Mouse (Mus musculus): Measurements from ENCODE around the gene Eps15l1. TPM values are rescaled to one million over a fixed set of nuclear protein-coding genes. Genes with fewer than 3 reads are reported as not detected.

Eps15l1 gene
- polyA plus RNA-seq, 1 experiment from 2014 or later: 60.5 TPM

GRCm38 (mm10) chr8:72310849-72311506 lies 110.3 kb downstream of the Eps15l1 start:
- H3K27ac ChIP-seq: no peak overlapping the region
- DNase-seq (ENCODE audit: low spot score) (peak; percentile 48), ATAC-seq (ENCODE audit: low FRiP score) (peak; percentile 54; the same call in 1 of the 2 replicates)
- 47% methylated on average over 8 of the region's 8 CpGs for WGBS
- no peaks in the 10 kb centered on the region for H3K4me1 ChIP-seq (replicated peaks; ENCODE audit: control insufficient read depth, insufficient read depth, low read length)
- H3K9ac ChIP-seq: no peak overlapping the region
- H3K27me3 ChIP-seq (ENCODE audit: control insufficient read depth, insufficient read depth, low read length): no peaks in the 10 kb centered on the region
- no peak overlapping the region for H3K4me2 ChIP-seq (replicated peaks)
- no peaks in the 10 kb centered on the region for H3K9me3 ChIP-seq (ENCODE audit: control insufficient read depth, low read length)
- no peak overlapping the region for H3K4me3 ChIP-seq (replicated peaks; ENCODE audit: low read length)
- H3K36me3 ChIP-seq (replicated peaks; ENCODE audit: control insufficient read depth, insufficient read depth): no peaks in the 10 kb centered on the region

GRCm38 (mm10) chr8:72308276-72308675 lies 113.0 kb downstream of the Eps15l1 start:
- 37% methylated on average over 6 of the region's 6 CpGs for WGBS
- no peak for ATAC-seq (ENCODE audit: low FRiP score)
- no peak overlapping the region for H3K27ac ChIP-seq
- DNase-seq (ENCODE audit: low spot score): no peak
- H3K9me3 ChIP-seq (ENCODE audit: control insufficient read depth, low read length): no peaks in the 10 kb centered on the region
- H3K27me3 ChIP-seq (ENCODE audit: control insufficient read depth, insufficient read depth, low read length): no peaks in the 10 kb centered on the region
- no peaks in the 10 kb centered on the region for H3K4me1 ChIP-seq (replicated peaks; ENCODE audit: control insufficient read depth, insufficient read depth, low read length)
- H3K9ac ChIP-seq: no peak overlapping the region
- no peaks in the 10 kb centered on the region for H3K36me3 ChIP-seq (replicated peaks; ENCODE audit: control insufficient read depth, insufficient read depth)
- no peak overlapping the region for H3K4me3 ChIP-seq (replicated peaks; ENCODE audit: low read length)
- no peak overlapping the region for H3K4me2 ChIP-seq (replicated peaks)

- Histone ChIP-seq H3K4me1 (replicated peaks; ENCODE audit: control insufficient read depth, insufficient read depth, low read length) (no peaks in the 10 kb centered on the region), H3K9ac (no peak overlapping the region), H3K27me3 (ENCODE audit: control insufficient read depth, insufficient read depth, low read length) (no peaks in the 10 kb centered on the region), H3K4me2 (replicated peaks) (no peak overlapping the region), H3K9me3 (ENCODE audit: control insufficient read depth, low read length) (no peaks in the 10 kb centered on the region), H3K27ac (no peak overlapping the region), H3K36me3 (replicated peaks; ENCODE audit: control insufficient read depth, insufficient read depth) (no peaks in the 10 kb centered on the region), H3K4me3 (replicated peaks; ENCODE audit: low read length) (no peak overlapping the region)
- ATAC-seq (ENCODE audit: low FRiP score) (no peak), DNase-seq (ENCODE audit: low spot score) (no peak)
- WGBS: 92% methylated on average over 5 of the region's 5 CpGs
Observed at GRCm38 (mm10) chr8:72306913-72307312, 114.3 kb downstream of the Eps15l1 start.

DNA sequence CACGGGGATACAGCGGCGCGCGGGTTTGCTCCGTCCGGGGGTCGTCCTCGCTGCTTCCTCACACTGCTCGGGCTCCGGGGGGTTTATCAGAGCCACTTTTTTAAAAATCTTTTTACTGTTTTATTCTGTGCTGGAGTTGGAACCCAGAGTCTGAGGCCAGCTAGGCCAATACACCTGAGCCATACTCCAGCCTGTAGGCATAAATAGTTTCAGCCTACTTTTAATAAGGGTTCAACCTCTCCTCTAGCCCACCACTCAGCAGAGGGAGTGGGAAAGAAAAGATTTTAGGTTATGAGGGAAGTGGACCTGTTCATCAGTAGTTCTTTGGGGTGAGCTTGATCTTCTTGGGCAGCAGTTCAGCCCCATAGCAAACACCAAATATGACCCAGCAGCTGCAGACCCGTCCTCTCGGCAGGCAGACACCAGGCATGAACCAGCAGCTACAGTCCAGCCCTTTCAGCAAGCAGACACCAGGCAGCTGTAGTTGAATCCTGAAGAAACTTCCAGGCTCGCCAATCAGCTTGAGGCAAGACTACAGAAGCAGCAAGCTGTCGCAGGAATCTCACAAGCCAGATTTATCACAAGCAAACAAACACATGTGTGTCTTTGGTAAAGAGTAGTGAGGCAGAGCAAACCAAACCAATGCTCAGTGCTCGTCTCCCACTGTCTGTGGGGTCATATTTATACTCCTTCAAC lies 115.9 kb downstream of the Eps15l1 start, which contains the start of gene Gm10282:
Gene Gm10282 (minus strand): TSS at position 51 of the 696 bp plus-strand sequence.
- ATAC-seq (ENCODE audit: low FRiP score): no peak
- H3K27ac ChIP-seq: no peak within 1 kb of the TSS
- no peak within 1 kb of the TSS for H3K4me3 ChIP-seq (replicated peaks; ENCODE audit: low read length)
- H3K4me2 ChIP-seq (replicated peaks): no peak within 1 kb of the TSS
- no peaks in the 10 kb centered on the region for H3K36me3 ChIP-seq (replicated peaks; ENCODE audit: control insufficient read depth, insufficient read depth)
- H3K27me3 ChIP-seq (ENCODE audit: control insufficient read depth, insufficient read depth, low read length): no peaks in the 10 kb centered on the region
- H3K4me1 ChIP-seq (replicated peaks; ENCODE audit: control insufficient read depth, insufficient read depth, low read length): no peaks in the 10 kb centered on the region
- DNase-seq (ENCODE audit: low spot score): no peak
- 80% methylated on average over 11 of the region's 16 CpGs for WGBS
- H3K9ac ChIP-seq: no peak within 1 kb of the TSS
- no peaks in the 10 kb centered on the region for H3K9me3 ChIP-seq (ENCODE audit: control insufficient read depth, low read length)

DNA sequence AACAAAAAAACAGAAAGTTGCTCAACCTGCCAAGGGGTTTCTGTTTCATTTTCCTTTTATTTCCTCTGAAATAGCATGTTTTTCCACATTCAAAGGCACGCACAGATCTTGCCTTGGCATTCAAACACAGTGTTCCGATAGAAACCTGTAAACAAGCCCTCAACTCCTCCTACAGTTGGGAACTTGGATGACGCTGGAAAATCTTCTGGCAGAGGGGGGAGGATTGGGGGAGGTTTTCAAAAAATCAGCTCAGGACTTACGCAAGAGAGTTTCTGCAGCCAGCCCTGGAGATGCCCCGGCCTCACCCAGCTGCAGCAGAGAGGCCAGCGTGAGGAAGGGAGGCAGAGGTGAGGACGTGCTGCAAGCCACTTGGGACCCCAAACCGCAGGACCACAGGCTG lies 117.6 kb downstream of the Eps15l1 start:
- H3K4me2 ChIP-seq (replicated peaks): no peak overlapping the region
- no peak overlapping the region for H3K9ac ChIP-seq
- ATAC-seq (ENCODE audit: low FRiP score) (no peak), DNase-seq (ENCODE audit: low spot score) (no peak)
- H3K4me3 ChIP-seq (replicated peaks; ENCODE audit: low read length): no peak overlapping the region
- 78% methylated on average over 8 of the region's 8 CpGs for WGBS
- no peaks in the 10 kb centered on the region for H3K36me3 ChIP-seq (replicated peaks; ENCODE audit: control insufficient read depth, insufficient read depth)
- H3K4me1 ChIP-seq (replicated peaks; ENCODE audit: control insufficient read depth, insufficient read depth, low read length): no peaks in the 10 kb centered on the region
- no peaks in the 10 kb centered on the region for H3K9me3 ChIP-seq (ENCODE audit: control insufficient read depth, low read length)
- no peaks in the 10 kb centered on the region for H3K27me3 ChIP-seq (ENCODE audit: control insufficient read depth, insufficient read depth, low read length)
- no peak overlapping the region for H3K27ac ChIP-seq

DNA sequence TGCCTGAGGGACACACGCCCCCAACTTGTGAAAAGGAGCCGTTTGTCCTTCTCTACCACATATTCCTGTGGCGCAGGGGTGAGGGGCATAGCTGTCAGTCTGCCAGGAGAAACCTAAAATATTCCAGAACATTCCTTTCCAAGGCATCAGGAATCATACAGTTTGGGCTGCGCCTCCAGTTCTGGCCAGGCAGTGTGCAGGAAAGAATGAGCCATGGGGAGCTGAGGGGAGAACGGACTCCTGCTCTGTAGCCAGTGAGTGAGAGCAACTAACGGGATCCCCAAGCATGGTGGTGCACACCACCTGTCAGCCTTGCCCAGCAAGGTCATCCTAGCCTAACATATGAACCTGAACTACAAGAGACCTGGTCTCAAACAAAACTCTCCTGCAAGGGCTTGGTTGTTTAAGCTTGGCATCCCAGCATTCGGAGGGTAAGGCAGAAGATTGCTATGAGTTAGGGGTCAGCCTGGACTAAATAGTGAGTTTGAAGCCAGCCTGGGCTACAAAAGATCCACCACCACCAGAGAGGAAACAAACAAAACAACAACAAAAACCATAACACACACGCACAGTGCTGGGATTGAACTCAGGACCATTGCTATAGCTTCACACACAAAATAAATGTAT lies 118.2 kb downstream of the Eps15l1 start:
- H3K27ac ChIP-seq: no peak overlapping the region
- H3K4me3 ChIP-seq (replicated peaks; ENCODE audit: low read length): no peak overlapping the region
- no peaks in the 10 kb centered on the region for H3K27me3 ChIP-seq (ENCODE audit: control insufficient read depth, insufficient read depth, low read length)
- DNase-seq (ENCODE audit: low spot score): no peak
- no peak overlapping the region for H3K4me2 ChIP-seq (replicated peaks)
- no peak for ATAC-seq (ENCODE audit: low FRiP score)
- H3K9ac ChIP-seq: no peak overlapping the region
- no peaks in the 10 kb centered on the region for H3K9me3 ChIP-seq (ENCODE audit: control insufficient read depth, low read length)
- no peaks in the 10 kb centered on the region for H3K36me3 ChIP-seq (replicated peaks; ENCODE audit: control insufficient read depth, insufficient read depth)
- 80% methylated on average over 8 of the region's 8 CpGs for WGBS
- H3K4me1 ChIP-seq (replicated peaks; ENCODE audit: control insufficient read depth, insufficient read depth, low read length): no peaks in the 10 kb centered on the region

GRCm38 (mm10) chr8:72301497-72301896 lies 119.8 kb downstream of the Eps15l1 start:
- 89% methylated on average over 5 of the region's 5 CpGs for WGBS
- H3K27ac ChIP-seq: no peak overlapping the region
- no peak overlapping the region for H3K4me3 ChIP-seq (replicated peaks; ENCODE audit: low read length)

GRCm38 (mm10) chr8:72300654-72301400 lies 120.4 kb downstream of the Eps15l1 start:
- Histone ChIP-seq H3K9ac (no peak overlapping the region), H3K4me1 (replicated peaks; ENCODE audit: control insufficient read depth, insufficient read depth, low read length) (no peaks in the 10 kb centered on the region), H3K4me3 (replicated peaks; ENCODE audit: low read length) (no peak overlapping the region), H3K27me3 (ENCODE audit: control insufficient read depth, insufficient read depth, low read length) (no peaks in the 10 kb centered on the region), H3K27ac (no peak overlapping the region), H3K9me3 (ENCODE audit: control insufficient read depth, low read length) (no peaks in the 10 kb centered on the region), H3K4me2 (replicated peaks) (no peak overlapping the region), H3K36me3 (replicated peaks; ENCODE audit: control insufficient read depth, insufficient read depth) (no peaks in the 10 kb centered on the region)
- ATAC-seq (ENCODE audit: low FRiP score) (no peak), DNase-seq (ENCODE audit: low spot score) (no peak)
- WGBS: 82% methylated on average over 9 of the region's 9 CpGs

More at GRCm38 (mm10) chr8:72301497-72301896, 119.8 kb downstream of the Eps15l1 start:
- H3K4me1 ChIP-seq (replicated peaks; ENCODE audit: control insufficient read depth, insufficient read depth, low read length): no peaks in the 10 kb centered on the region
- no peaks in the 10 kb centered on the region for H3K27me3 ChIP-seq (ENCODE audit: control insufficient read depth, insufficient read depth, low read length)
- no peak overlapping the region for H3K4me2 ChIP-seq (replicated peaks)
- no peaks in the 10 kb centered on the region for H3K9me3 ChIP-seq (ENCODE audit: control insufficient read depth, low read length)
- DNase-seq (ENCODE audit: low spot score) (no peak), ATAC-seq (ENCODE audit: low FRiP score) (no peak)
- H3K9ac ChIP-seq: no peak overlapping the region
- no peaks in the 10 kb centered on the region for H3K36me3 ChIP-seq (replicated peaks; ENCODE audit: control insufficient read depth, insufficient read depth)

DNA sequence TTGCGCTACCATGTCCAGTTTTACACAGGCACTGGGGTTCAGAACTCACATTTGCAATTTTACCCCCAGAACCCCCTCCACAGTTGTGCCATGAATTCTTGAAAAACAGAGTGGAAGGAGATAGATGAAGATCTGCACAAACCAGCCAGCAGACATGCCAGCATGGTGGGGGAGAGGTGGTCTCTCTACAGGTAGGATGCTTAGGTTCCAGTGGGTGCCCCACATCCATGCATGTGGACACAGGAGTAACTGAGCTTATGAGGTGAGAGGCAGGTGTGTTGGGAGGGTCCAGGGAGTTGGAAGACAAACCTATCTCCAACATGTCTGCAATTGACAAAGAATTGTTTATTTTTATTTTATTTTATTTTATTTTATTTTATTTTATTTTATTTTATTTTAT lies 122.3 kb downstream of the Eps15l1 start:
- Histone ChIP-seq H3K9me3 (ENCODE audit: control insufficient read depth, low read length) (no peaks in the 10 kb centered on the region), H3K9ac (no peak overlapping the region), H3K4me3 (replicated peaks; ENCODE audit: low read length) (no peak overlapping the region), H3K27me3 (ENCODE audit: control insufficient read depth, insufficient read depth, low read length) (no peaks in the 10 kb centered on the region), H3K4me1 (replicated peaks; ENCODE audit: control insufficient read depth, insufficient read depth, low read length) (no peaks in the 10 kb centered on the region), H3K36me3 (replicated peaks; ENCODE audit: control insufficient read depth, insufficient read depth) (no peaks in the 10 kb centered on the region), H3K27ac (no peak overlapping the region), H3K4me2 (replicated peaks) (no peak overlapping the region)
- 95% methylated on average over 1 of the region's 1 CpGs for WGBS
- no peak for DNase-seq (ENCODE audit: low spot score)
- no peak for ATAC-seq (ENCODE audit: low FRiP score)

All from hindbrain, embryonic 14.5 days (tissue).